Mouse (Mus musculus) liver, embryonic 18 days (tissue): ENCODE measurements around the gene Ext2. TPM values are rescaled to one million over a fixed set of nuclear protein-coding genes. Genes with fewer than 3 reads are reported as not detected.

ENCODE experiments used
- polyA plus RNA-seq: library from polyadenylated mRNA; depleted of rRNA; stranded (reverse); fragments of >200 nt; gene quantifications from 2 replicates; pipeline ENCODE4 v1.2.3, GENCODE M21; 2012; rRNA removed

Ext2 gene
- 12.4 and 14.9 TPM in 2 replicates for polyA plus RNA-seq

DNA sequence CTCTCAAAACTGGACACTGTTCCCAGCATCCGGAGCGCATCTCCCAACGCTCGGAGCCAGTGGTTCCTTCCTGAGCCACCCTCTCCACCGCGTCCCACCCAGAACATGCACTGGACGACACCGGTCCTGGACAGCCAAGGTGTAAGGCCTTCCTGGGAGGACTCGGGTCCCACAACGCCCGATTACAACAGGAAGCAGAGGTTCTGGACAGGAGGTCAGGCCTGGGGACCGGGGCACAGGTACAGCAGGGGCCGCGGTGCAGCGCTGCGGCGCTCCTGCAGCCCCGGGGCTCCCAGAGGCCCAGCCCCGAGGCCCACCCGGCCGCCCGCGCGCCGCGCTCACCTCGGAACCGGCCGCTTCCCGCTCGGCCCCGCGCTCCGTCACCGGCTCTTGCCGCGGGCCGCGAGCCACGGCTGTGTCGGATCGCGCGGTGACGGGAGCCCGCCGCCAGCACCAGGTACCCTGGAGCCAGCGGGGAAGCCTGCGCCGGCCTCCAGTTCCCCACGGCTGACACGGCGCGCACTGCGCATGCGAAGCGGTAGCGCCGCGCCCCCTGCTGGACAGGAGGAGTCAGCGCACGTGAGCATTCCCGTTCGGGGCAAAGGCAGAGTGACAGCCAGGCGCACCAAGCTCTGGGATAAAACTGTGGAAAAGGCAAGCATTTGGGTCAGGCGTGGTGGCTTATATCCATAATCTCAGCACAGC lies at the start of gene Ext2:
TSS of gene Ext2 (minus strand) at position 524 of the 705 bp plus-strand sequence.

GRCm38 (mm10) chr2:93869107-93869600 lies 46.8 kb upstream of the Ext2 start, which contains the start of gene Accsl:
TSS of gene Accsl (minus strand) at chr2:93869157.

GRCm38 (mm10) chr2:93849505-93850089 lies 27.2 kb upstream of the Ext2 start, which contains the start of gene Accs:
TSS of gene Accs (minus strand) at chr2:93849943.

Other genes with a start within 250 kb of the Ext2 start
- gene Alx4, start 180.2 kb downstream of the Ext2 start, polyA plus RNA-seq, result 0.01 TPM in 1 of 2 replicates, not detected in the other
- 2.7 and 3.4 TPM in 2 replicates for gene Accs, start 27.4 kb upstream of the Ext2 start, polyA plus RNA-seq
- gene Accsl, start 46.6 kb upstream of the Ext2 start, polyA plus RNA-seq, result 0.04 and 0.06 TPM in 2 replicates
- 6.6 and 6.7 TPM in 2 replicates for gene Gm13889, start 134.6 kb upstream of the Ext2 start, polyA plus RNA-seq
- not detected in 2 replicates for gene Gm27027, start 173.8 kb upstream of the Ext2 start, polyA plus RNA-seq
- gene Alkbh3, start 188.2 kb upstream of the Ext2 start, polyA plus RNA-seq, result 23.7 and 25.7 TPM in 2 replicates